Mouse (Mus musculus) retina, postnatal 1 day (tissue): ENCODE results near the gene Cpb1.
A peak's percentile ranks its signal among the peaks of the same experiment; 100 is the strongest.

ENCODE experiments used
- DNase-seq: peaks from one replicate; pipeline ENCODE4 v3.0.0-alpha.2; 2012

The Cpb1 gene

DNA sequence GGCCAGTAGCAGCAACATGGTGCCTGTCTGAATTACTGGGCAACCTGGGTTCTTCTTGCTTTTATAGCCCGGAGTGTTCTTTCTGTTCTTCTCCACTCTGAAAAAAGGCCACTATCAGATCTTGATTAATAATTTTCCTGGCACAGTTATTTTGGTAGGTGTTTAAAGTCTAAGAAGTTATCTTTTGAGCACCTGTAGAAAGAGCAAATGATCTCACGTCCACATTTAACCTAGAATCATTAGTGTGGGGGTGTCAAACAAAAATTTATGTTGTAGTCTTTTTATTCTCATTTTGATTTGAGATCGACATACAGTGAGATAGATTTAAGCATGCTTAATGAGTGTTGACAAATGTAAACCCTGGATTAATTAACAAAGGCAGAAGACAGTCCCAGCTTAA lies at the start of gene Cpb1:
TSS of gene Cpb1 (minus strand) at position 101 of the 400 bp plus-strand sequence.
- no peak for DNase-seq

DNA sequence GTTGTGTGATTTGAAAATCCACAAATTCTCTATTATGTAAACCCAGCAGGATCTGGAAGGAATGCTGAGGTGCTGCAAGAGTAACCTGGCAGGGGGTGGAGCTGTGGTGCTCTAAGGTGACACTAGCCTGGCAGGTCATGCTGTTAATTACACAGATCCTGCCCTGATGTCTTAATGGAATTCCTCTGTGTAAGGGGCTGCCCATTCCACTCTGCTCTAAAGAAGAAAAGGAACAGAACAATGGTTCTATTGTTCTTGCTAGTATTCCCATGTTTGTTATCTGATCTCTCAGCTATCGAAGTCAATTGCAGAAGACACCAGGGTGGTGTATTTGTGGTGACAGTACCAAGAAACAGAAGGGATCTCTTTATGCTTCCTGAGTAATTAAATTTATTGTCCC lies 41.7 kb upstream of the Cpb1 start:
- peak; percentile 43 for DNase-seq

DNA sequence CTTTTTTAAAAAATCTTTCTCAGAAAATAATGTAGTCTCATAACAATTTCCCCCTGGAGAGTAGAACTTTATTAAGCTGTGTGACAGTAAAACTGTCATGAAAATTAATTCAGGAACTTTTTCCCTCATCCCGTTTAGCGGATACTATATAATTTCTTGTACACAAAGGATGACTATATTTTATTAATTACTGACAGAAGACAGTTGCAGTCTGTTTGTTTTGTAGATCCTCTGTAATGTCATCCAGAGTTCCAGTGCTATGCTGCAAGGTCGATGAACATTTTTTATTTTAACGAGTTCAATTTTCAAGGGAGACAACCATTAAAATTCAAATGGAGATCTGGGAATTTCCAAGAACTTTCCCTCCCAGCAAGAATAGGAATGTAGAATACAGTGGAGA lies 33.6 kb upstream of the Cpb1 start:
- no peak for DNase-seq

DNA sequence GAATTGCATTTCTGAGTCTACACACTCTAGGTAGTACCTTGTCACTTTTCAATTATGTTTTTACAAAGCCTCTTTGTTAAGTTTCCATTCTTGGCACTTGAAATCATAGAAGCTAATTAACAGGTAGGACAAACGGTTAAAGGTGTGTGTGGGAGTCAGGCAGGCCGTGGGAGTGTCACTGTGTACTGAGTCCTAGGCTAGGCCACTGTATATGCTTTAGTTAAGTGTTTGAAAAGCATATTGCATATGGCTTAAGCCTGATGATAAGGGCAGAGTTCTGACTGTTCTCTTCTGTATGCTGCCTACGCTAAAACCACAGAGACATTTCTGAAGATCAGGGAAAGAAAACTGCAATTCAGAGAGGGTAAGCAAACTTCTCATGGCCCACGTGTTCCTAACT lies 31.7 kb upstream of the Cpb1 start:
- DNase-seq = no peak

DNA sequence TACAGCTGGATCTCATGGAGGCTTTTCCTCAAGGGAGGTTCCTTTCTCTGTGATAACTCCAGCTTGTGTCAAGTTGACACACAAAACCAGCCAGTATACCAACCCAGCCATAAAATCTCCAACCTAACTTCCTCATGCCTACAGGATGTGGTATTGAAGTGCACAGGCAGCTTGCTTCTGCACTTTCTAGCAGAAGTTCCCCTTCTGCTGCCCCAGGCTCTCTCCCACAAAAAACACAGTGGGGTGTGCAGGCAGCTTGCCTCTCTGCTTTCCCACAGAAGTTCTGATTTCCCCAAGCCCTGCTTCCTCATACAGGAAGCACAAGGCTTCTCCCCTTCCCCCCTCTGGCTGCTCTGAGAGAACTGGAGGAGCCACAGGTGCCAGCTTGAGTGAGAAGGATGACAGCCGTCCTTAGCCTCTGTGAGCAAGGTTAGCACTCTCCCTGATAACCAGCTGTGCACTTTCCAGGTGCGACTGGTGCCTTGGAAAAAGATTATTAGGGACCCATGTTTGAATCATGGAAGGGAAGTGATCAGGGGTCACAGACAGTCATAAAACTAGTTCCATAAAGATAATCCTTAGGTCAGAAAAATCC lies 29.3 kb upstream of the Cpb1 start:
- no peak for DNase-seq

DNA sequence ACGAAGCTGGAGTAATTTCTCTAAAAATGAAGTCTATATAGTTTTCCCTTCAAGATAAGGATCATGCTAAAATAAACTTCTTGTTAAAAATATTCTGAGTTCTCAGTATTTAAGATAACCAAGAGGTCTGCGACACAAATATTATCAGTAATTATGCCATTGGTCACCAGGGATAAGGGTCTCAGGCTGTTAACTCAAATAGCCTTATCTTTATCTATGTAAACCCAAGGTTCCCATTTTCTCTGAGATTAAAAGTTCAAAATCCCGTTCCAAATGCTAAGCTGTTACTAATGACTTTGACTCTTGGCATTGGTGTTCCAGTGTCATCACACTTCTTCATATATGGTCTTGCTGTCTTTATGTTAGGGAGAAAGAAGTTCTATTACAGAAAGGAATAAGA lies 20.0 kb upstream of the Cpb1 start:
- DNase-seq = no peak

DNA sequence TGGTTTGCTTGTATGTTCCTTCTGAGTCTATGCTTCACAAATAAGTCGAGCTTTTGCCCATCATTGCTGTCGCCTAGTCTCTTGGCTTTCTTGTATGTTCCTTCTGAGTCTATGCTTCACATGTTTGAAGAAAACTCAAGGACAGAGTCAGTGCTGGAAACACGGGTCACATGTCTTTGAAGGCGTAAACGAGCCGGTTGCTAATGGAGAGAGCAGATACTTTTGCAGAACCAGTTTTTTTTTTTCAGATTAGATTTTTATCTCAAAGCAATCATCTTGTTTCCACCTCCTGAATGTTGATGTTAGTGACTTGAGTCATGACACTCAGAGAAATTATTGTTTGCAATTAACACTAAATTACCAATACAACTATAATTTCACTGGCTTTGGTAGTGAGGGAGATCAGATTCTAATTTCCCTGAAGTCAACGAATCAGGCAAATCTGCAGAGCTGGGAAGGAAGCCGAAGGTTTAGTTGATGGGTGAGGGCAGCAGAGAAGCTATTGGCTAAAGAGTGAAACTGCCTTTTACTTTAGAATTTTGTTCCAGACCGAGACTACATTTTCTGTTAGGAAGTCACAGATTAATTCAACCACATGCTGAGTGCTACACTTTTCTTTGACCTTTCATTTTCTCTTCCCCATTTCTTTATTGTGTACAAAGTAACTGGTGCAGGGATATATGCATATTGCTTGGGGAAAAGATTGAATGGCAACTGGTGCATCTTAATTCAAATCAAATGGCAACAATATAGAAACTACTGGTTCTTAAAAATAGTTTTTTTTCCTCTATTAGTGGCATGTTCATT lies 19.2 kb upstream of the Cpb1 start:
- no peak for DNase-seq

DNA sequence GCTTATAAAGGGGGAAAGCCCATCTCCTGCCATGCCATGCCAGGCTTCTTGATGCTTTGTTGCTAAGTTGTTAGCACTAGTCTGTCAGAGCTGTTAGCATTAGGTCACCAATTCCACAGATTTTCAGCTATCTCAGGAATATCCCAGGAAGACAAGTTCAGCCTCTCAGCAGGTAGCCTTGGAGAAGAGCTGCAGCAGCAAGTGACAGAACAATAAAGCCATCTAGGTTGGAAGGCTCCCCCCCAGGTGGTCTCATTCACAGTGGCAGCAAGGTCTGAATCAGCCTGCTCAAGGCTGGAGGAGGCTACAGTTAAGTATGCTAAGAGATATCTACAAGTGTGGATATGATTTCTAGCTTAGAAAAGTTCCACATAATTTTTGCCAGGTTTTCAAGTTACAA lies 15.8 kb upstream of the Cpb1 start:
- DNase-seq = no peak

DNA sequence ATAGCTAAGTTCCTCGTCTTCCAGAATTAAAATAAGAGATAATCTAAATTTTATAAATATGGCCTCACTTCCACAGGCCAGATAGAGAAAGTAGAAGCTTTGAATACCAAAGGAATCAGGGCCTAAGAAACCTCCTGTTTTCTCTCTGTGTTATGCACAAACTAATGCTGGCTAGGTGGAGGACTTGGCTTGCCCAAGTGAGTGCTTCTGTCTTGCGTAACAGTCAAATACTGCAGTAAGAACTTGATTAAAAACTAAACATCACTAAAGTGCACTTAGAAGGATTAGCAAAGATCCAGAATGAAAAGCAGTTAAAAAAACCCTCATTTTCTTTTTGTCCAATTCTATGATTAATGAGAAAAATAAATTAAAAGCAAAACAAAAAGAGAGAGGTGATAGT lies 13.2 kb upstream of the Cpb1 start:
- DNase-seq = no peak

DNA sequence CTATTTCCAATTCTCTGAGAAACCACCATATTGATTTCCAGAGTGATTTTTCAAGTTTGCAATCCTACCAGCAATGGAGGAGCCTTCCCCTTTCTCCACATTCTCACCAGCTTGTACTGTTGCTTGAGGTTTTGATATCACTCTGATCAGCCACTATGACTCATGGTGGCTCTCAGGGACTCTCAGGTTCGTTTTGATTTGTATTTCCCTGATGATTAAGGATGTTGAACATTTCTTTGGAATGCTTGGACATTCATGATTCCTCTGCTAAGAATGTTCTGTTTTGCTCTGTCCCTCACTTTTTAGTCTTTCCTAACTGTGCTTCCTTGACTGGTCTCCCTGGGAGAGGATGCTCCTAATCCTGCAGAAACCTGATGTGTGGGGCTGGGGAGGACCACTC lies 6.3 kb upstream of the Cpb1 start:
- DNase-seq = no peak

DNA sequence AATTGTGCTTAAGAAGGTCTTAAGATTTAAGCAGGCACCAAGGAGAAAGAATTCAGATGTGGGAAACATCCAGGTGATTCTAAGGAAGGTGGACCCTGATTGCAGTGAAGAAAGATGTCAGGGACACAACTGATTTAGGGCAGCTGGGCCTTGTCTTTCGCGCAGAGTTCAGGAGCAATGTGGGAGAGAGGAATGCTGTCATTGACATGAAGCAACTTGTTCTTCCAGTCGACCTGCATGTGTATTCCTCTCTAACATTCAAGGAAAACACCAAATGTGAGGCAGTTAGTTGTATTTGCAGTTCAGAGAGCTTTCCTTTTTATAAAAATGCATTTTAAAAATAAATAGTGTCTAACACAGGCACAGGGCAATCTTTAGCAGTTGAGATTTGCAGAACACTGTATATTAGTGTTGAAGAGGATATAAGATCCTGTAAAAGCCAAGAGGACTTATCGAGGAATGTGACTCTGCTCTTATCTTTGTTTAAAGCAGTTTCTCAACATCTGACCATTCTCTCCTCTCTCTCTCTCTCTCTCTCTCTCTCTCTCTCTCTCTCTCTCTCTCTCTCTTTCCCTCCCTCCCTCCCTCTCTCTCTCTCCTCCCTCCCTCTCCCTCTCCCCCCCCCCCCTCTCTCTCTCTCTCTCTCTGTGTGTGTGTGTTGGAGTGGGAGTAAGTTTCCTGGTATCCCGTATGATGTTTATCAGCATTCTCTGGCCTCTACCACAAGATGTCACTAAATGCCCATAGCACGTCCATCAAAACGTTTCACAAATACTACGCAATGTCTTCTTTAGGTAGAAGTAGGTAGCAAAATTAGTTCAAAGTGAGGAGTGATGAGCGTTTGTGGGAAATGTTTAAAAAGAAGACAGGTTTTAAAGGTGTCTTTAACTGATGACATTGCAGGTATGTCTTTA lies 20.7 kb downstream of the Cpb1 start:
- DNase-seq = peak; percentile 38

DNA sequence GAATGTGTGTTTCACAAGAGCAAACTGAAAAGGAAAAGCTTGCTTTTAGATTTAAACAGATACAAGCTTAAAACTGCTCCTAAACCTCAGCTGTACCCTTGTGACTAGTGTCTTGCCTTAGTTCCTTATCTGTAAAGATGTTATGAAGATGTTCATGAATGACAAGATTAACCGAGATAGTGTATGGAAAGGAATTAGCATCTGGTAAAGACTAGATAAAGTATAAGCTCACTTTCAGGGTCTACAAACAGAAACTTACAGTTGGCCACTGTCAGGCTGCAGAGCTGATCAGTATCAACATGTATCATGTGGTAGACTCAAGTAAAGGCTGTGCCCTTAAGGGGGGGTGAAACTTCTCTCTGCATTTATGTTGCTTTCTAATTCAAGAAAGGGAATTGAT lies 31.6 kb downstream of the Cpb1 start:
- no peak for DNase-seq

DNA sequence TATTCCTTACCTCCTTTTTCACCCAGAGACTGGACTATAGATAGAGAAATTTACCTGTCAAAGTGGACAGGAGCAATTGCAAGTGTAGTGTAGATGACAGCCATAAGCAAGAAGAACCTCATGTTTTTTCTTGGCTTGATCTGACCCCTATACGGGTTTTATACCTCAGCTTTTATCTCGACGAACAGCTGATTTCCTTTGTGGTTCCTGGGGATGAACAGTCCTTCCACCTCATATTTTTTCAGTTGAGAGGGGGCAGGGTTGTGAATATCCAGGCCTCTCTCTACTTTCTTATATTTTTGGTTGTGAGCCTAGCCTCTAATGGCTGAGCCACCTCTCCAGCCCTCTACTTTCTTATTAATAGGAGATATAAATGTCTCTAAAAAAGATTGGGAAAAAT lies 33.5 kb downstream of the Cpb1 start, which contains the start of gene Cpa3:
TSS of gene Cpa3 (minus strand) at position 132 of the 400 bp plus-strand sequence.
- no peak for DNase-seq

DNA sequence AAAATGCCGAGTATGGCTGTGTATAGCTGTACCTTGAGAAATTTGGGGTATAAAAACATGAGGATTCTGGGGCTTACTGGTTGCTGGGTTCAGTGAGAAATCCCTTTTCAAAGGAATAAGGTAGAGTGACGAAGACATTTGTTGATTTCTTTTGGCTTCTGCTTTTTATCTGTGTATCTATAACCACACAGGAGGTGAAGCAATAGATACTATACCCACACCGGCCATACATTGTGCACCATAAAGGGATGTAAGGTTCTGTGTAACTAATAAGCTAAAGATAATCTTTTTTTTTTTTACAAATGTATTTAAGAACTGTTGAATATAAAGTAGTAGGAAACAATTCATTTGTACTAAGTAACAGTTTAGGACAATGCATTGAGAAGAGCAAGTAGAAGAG lies 35.8 kb downstream of the Cpb1 start:
- no peak for DNase-seq

DNA sequence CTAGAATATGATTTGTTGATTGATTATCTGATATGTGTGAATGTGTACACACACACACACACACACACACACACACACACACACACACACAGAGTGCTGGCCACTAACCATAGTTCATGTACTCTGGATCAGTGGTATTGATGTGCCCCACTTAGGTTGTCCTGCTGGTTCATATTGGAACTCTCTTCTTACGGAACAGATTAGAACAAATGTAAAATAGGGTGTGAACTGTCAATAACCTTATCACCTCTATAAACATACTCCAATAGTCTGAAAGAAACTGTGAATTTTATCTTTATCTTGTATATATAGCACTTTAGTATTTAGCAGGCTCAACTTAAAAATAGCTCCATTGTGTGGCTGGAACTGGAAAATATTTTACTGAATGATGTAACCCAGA lies 38.6 kb downstream of the Cpb1 start:
- no peak for DNase-seq

DNA sequence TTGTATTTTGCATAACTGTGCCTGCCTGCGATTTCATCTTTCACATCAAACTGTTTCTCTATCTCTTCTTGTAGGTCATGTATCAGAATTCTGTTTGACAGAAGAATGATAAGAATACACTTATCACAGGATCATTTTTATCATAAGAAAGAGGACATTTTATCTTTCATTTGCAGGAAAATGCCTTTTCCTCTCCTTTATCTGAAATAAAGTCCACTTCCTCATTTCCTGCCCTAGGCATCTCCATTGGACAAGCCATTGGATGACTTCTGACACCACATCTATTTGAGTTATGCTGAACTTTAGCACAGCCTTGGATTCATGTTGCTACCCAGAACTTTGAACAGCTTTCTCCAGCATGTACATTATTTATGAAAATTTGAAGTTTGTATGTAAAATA lies 46.5 kb downstream of the Cpb1 start:
- DNase-seq = no peak

DNA sequence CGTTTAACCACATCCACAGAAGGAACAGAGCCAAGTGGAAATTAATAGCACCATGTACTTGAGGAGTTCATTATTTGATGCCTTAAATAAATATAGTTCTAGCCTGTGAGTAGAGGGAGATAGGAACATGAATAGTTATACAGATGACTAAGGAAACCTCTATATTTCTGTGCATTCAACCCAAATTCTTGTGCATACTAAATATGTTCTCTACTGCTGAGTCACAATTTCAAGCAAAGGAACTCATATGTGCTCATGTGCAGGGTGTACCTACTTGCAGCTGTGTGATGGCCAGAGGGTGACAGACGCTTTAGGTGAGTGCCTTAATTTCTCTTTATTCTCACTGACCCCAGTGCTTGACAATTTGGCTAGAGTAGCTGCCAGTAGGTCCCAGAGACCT lies 50.1 kb downstream of the Cpb1 start:
- no peak for DNase-seq

DNA sequence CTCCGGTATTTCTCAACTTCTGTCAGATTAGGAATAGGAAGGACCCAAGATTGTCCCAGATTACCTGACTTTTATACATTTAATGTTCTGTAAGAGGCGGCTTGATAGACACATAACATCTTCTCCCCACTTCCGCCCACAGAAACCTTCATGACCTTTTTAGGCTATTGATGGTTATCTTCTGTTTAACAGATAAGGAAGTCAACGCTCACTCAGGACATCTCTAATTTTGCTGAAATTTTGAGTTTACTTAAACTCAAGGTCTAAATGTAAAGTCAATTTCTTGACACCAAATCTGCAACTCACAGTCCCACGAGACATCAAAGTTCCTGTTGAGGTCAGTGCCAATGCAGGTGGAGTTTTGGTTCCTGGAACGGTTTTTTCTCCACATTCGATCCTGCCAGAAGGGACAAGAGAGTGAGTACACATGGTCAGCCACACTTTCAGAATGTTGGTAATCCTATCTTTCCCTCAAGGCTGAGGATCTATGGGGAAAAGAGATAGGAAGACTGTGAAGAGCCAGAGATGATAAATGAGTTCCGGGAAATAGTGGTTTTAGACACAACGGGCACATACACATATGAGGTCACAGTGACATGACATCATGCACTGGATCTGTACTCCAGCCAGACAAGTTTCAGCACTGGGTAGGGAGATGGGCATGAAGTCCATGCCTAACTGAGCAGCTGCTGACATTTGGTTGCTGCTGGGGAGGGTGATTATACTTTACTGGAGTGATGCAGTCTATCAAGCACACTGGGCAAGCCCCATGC lies 52.4 kb downstream of the Cpb1 start:
- no peak for DNase-seq

DNA sequence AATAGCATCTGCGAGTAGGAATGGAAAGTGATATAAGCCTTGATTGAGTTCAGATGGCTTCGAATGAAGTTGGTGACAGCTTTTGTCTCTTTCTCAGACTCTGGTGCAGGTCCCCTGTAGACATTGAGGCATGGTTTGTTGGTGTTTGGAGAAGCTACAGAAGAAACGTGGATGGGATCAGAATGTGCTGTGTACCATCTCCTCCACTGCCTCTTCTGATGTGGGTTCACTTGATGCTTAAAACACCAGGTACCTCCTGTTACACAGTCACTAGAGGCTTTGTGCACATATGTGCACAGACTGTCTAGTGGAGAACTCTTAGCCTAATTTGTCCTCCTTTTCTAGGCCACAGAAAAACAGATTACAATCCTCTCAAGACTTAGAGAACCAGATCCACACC lies 53.4 kb downstream of the Cpb1 start:
- DNase-seq = no peak

DNA sequence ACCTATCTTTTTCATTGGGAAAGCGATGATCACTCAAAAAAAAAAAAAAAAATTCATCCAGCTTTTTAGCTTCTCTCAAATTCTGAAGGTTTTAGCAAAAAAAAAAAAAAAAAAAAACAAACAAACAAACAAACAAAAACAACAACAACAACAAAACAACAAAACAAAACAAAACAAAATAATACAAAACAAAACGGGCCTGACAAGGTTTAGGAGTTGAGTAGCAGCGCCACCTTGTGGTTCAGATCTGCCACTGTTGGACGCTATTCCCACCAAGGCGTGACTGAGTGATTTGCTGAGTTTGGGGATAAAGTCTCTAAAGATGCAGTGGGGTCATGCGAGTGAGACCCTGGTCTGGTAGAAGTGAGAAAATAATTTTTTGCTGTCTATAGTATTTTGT lies 76.7 kb downstream of the Cpb1 start:
- peak; percentile 68 for DNase-seq
